1 mouse cellular context compared by ENCODE assay signal in the genomic region with DNA sequence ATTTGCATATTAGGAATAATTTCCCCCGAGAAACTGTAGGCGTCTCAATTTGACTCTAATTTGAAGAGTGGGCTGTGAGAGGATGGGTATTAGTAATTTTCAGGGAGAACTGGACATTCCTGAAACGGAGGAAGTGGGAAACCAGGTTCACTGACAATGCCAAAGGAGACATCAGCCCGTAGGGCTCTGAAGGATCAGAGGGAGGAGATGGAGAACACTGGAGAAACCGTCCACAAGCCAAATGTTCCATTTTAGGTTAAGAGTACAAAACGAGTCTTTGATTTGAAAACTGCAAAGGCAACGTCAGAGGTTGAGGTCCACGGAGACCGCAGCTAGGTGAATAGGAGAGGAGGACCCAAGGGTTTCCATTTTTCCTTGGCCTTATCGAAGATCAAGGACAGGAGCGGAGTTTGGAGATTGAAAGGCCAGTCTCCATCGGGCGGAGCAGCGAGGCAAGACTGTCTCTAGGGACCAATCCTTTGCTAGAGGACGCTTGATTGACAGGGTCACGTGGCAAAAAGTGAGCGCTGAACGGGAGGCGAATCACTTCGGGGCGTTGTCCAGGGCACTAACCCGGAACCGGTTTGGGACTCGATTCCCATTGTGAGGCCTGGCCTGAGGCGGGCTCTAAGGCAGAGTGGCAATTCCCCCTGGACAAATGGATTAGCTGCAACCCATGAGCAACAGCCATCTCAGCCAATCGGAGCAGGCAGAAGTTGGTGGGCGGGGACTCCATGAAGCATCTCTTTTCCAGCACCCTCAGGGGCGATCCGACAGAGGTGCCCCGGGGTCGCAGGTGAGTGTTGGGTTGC.
TF ChIP-seq lines count a peak whose summit lies in the region.

A gene (plus strand): TSS at position 735 of the 812 bp plus-strand sequence.

TF ChIP-seq in CH12.LX, 34 proteins besides CTCF, POLR2A, EP300 and RAD21 (continued from another document):
- peak; percentile 58; the same call in 1 of the 2 replicates for TF ChIP-seq BHLHE40 (IDR thresholded peaks at IDR 0.05; ENCODE audit: low read depth, low read length)
- no peak for TF ChIP-seq ZKSCAN1 (IDR thresholded peaks at IDR 0.05; ENCODE audit: borderline replicate concordance, low read depth, low read length)
- peak; percentile 29; the same call in 1 of the 2 replicates for TF ChIP-seq MEF2A (IDR thresholded peaks at IDR 0.05; ENCODE audit: borderline replicate concordance, low read depth, low read length)
- TF ChIP-seq HCFC1 (IDR thresholded peaks at IDR 0.05; ENCODE audit: low read depth, low read length), result peak; percentile 83
- TF ChIP-seq MYC (IDR thresholded peaks at IDR 0.05; ENCODE audit: low read depth, low read length), result 0 out of 2 replicates have a peak, but pooled peaks have one; percentile 28
- peak; percentile 69 for TF ChIP-seq NELFE (IDR thresholded peaks at IDR 0.05; ENCODE audit: low read depth, low read length)
- no peak for TF ChIP-seq GABPA (IDR thresholded peaks at IDR 0.05; ENCODE audit: insufficient replicate concordance, low read depth, low read length)
- peak; percentile 82; the same call in 1 of the 2 replicates for TF ChIP-seq KAT2A (IDR thresholded peaks at IDR 0.05; ENCODE audit: insufficient replicate concordance, low read length)
- TF ChIP-seq CHD2 (IDR thresholded peaks at IDR 0.05; ENCODE audit: low read length), result peak; percentile 86
